Mouse (Mus musculus) gastrocnemius, postnatal 4 days (tissue): ENCODE measurements around the gene Fgf2. TPM values are rescaled to one million over a fixed set of nuclear protein-coding genes. Genes with fewer than 3 reads are reported as not detected.
A peak's percentile ranks its signal among the peaks of the same experiment; 100 is the strongest.

Experiments used
- DNase-seq, 2 experiments: peaks; one replicate each; pipeline ENCODE4 v3.0.0; 2021 to 2022; ENCODE audit warnings: low spot score in 2 of 2, mixed read lengths in 2 of 2
- total RNA-seq, 2 experiments: library from RNA; stranded (reverse); gene quantifications; 2 replicates each; pipeline ENCODE4 v1.2.3; 2021

The Fgf2 gene
- total RNA-seq, 2 experiments from 2014 or later = 14.2 to 14.5 TPM

GRCm38 (mm10) chr3:37407598-37407997, 59.5 kb downstream of the Fgf2 start:
- DNase-seq = no peak

DNA sequence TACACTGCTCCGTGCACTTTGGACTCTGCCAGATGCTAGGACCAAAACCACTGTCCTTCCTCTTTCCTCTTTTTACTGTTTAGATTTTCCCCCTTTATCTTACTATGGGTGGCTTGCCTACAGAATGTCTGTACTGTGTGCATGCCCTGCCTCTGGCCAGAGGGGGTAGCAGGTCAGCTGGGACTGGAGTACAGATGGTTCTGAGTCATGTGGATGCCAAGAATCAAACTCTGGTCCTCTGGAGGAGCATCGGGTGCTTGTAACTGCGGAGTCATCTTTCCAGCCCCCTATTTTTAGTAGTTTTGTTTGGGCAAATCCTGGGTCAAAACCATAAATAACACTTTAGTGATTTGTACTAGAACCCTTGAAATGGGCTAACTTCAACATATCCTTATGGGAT, 65.3 kb downstream of the Fgf2 start:
- DNase-seq = no peak

DNA sequence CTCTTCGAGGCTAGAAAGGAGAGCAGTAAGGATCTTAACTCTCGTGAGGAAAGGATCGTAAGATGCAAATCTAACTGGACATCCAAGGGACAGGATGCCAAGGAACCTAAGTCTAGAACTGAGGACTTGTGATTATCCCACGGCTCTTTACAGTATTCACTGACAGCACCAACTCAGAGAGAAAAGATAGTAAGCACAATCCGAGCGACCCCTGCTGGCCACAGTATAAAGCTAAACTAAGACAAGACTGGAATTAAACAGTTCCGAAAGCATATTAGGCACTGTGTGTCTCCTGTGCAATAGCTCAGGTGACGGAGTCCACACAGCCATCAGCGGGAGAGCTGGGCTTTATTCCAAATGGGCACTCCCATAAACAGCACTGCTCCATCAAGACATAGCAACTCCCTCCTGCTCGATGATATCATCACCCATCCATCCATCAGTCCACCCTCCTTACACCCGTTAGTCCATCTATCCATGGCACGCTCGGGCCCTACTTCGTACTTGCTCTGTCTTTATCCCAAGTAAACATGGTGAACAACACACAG, 66.3 kb downstream of the Fgf2 start:
- DNase-seq = peak; percentile 68 to 82

GRCm38 (mm10) chr3:37418341-37418740, 70.2 kb downstream of the Fgf2 start:
- DNase-seq = no peak

GRCm38 (mm10) chr3:37418961-37419457, 70.9 kb downstream of the Fgf2 start:
- no peak for DNase-seq

GRCm38 (mm10) chr3:37419458-37419991, 71.4 kb downstream of the Fgf2 start, which contains the start of gene Spata5:
Spata5 (plus strand) TSS chr3:37419896.
- peak; percentile 94 to 98 for DNase-seq

DNA sequence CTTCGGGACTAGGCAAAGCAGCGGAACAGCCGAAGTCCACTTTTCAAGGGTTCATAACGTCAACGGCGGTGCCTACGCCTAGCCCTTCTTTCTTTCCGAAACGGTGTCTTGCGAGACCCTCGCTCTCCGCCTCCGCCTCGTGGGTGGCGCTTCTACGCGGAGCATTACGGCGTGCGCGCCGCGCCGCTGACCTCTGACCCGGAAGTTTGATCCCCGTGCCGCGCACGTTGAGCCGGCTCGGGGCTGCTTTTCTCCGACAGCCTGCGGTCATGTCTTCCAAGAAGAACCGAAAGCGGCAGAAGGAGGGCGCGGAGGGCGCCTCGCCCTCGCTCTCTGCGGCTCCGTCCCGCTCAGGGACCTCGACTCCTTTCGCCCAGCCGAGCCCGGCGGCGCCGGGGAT, 71.9 kb downstream of the Fgf2 start, which contains the start of gene Nudt6:
Nudt6 (minus strand) TSS at position 140 of the 400 bp plus-strand sequence.
- DNase-seq = peak; percentile 83 to 94

- no peak for DNase-seq
Observed at GRCm38 (mm10) chr3:37420641-37421040, 72.5 kb downstream of the Fgf2 start.

GRCm38 (mm10) chr3:37421179-37421578, 73.0 kb downstream of the Fgf2 start:
- no peak for DNase-seq

DNA sequence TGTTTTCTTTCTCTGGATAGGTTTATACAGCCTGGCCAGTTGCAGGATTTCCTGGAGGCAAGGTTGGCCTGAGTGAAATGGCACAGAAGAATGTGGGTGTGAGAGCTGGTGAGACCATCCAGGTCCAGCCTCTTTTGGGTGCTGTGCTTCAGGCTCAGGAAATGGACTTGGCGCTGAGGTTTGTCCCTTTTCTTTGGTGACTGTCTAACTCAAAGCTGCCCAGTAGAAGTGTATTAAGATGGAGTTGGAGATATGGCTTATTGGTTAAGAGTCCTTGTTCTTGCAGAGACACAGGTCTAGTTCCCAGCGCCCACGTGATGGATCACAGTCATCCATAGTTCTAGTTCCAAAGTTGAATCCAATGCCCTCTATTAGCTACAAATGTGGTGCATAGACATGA, 77.9 kb downstream of the Fgf2 start:
- no peak for DNase-seq

DNA sequence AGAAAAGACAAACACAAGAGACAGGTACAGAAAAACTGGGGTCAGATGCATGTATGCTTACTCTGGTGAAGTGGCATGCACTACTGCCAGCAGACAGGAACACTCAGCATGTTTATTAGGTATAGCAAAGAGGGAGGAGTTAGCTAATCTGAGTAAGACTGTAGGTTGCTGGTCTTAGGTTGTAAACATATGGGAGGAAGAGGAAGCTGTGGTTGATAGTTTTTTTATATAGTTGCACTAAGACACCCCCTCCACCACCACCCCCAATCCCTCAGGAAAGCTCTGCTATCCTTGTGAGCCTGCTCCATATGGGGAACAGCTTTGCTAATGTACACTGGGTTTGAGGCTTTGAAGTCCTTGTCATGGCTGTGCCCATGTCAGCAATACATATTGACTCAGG, 82.2 kb downstream of the Fgf2 start:
- DNase-seq = no peak

GRCm38 (mm10) chr3:37439770-37440169, 91.6 kb downstream of the Fgf2 start:
- peak in 1 of 2 experiments; percentile 24 for DNase-seq

DNA sequence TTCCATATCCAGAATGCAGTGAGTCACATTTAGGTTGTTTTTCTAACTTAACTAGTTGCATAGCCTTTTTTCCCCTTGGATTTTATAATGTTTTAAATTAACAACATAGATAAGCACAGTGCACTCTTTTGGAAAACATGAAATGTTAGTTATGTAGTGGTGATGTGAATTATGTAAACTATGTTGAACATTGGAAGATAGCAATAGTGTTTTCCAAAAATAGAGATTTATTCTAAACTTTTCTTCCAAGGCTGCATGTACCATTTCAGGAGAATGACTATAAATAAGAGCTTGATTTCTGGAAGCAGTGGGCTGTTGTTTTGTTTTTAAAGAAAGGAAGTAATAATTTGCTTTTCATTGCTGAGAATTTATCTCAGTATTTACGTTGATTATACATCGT, 95.3 kb downstream of the Fgf2 start:
- DNase-seq = no peak

GRCm38 (mm10) chr3:37455992-37456391, 107.8 kb downstream of the Fgf2 start:
- no peak for DNase-seq

Other genes starting within 250 kb of the Fgf2 start
- not detected for gene Il2, start 222.4 kb upstream of the Fgf2 start, total RNA-seq
- not detected for gene Il21, start 115.7 kb upstream of the Fgf2 start, total RNA-seq
- gene Bbs12, start 35.8 kb upstream of the Fgf2 start, total RNA-seq = 1 to 10 TPM; 3.8 to 4.0 TPM
- gene Cetn4, start 35.6 kb upstream of the Fgf2 start, total RNA-seq = 1 to 10 TPM; 1.7 to 1.8 TPM
- 10 to 100 TPM; 25.9 to 27.6 TPM for gene Spata5, start 71.5 kb downstream of the Fgf2 start, total RNA-seq
- 10 to 100 TPM; 17.3 to 18.5 TPM for gene Nudt6, start 71.9 kb downstream of the Fgf2 start, total RNA-seq